Mouse (Mus musculus) stomach, postnatal 0 days (tissue): ENCODE measurements at regions not wholly inside any gene's neighbourhood (a gene's known extent, or its start where the extent isn't known, plus 50 kb on each side); places are given as distances from the start of the nearest gene placed in this dataset.

Source experiments
- ATAC-seq: fragments of 200-750 bp; cut with Nextera tagmentation; 2 replicates; pipeline ENCODE4 v1.8.0; 2017; ENCODE audit not compliant: low FRiP score, low TSS enrichment
- DNase-seq: peaks from one replicate; pipeline ENCODE4 v3.0.0-alpha.2; 2016; ENCODE audit warnings: low spot score
- H3K27ac ChIP-seq: fragments of 300-500 bp; sonication (generic); replicated peaks from 2 replicates; pipeline ENCODE4 v1.5.1; 2014; ENCODE audit warnings: mild to moderate bottlenecking, control low read depth
- H3K27me3 ChIP-seq: fragments of 300-500 bp; sonication (generic); 2 replicates; pipeline ENCODE4 v1.6.1; 2014; ENCODE audit warnings: low read length; ENCODE audit not compliant: control insufficient read depth, insufficient read depth
- H3K36me3 ChIP-seq: fragments of 300-500 bp; sonication (generic); 2 replicates; pipeline ENCODE4 v1.6.1; 2014; ENCODE audit warnings: low read length, mixed read lengths; ENCODE audit not compliant: control insufficient read depth, insufficient read depth
- H3K4me1 ChIP-seq: fragments of 300-500 bp; sonication (generic); replicated peaks from 2 replicates; pipeline ENCODE4 v1.6.1; 2014; ENCODE audit warnings: antibody characterized with exemption; ENCODE audit not compliant: control insufficient read depth, insufficient read depth
- H3K4me2 ChIP-seq: fragments of 300-500 bp; sonication (generic); replicated peaks from 2 replicates; pipeline ENCODE4 v1.6.1; 2014; ENCODE audit warnings: low read depth, mild to moderate bottlenecking, control low read depth, moderate library complexity
- H3K4me3 ChIP-seq: fragments of 300-500 bp; sonication (generic); 2 replicates; pipeline ENCODE4 v1.5.1; 2014; ENCODE audit warnings: low read depth, low read length, control low read depth
- H3K9ac ChIP-seq: fragments of 300-500 bp; sonication (generic); 2 replicates; pipeline ENCODE4 v1.6.1; 2014; ENCODE audit warnings: mild to moderate bottlenecking, low read length, control low read depth, mixed read lengths
- H3K9me3 ChIP-seq: fragments of 300-500 bp; sonication (generic); 2 replicates; pipeline ENCODE4 v1.6.1; 2016; ENCODE audit warnings: low read length; ENCODE audit not compliant: control insufficient read depth
- CTCF ChIP-seq: IDR thresholded peaks from 2 replicates; pipeline ENCODE4 v1.5.1; 2016; ENCODE audit warnings: antibody characterized with exemption, low read depth, mild to moderate bottlenecking, moderate library complexity
- EP300 ChIP-seq: optimal IDR thresholded peaks from 2 replicates; pipeline ENCODE3; 2016; ENCODE audit warnings: antibody characterized with exemption
- WGBS: fragments of 180-500 bp; shearing (Covaris S2); extraction: QIAGEN DNeasy Blood & Tissue Kit; methylation state at CpG from one replicate; pipeline ENCODE4 v1.1.7; 2014; 5-methylcytosine and 5-hydroxymethylcytosine counted together

DNA sequence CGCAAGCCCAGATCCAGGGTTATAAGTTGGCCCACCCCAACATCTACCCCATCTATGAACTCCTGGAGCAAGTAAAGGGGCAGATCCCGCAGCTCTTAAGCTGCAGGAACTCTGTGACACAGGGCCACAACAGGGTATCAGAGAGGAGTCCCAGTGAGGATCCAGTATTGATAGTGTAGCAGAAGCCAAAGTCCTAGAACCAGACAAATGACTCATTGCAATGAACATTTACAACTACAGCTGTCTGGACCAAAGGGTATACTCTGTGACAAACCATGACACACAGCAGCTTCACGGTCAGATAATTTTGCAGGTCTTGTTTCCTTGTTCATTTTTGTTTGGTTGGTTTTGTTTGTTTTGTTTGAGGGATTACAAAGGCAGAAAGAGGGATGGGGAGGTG is 149.1 kb upstream of the Usp25 start:
- H3K27ac ChIP-seq, result no peak overlapping the region
- no peaks in the 10 kb centered on the region for H3K36me3 ChIP-seq
- no peak overlapping the region for H3K9ac ChIP-seq
- TF ChIP-seq EP300 (no peak), CTCF (no peak)
- no peaks in the 10 kb centered on the region for H3K27me3 ChIP-seq
- DNase-seq, result no peak
- H3K4me3 ChIP-seq, result no peak overlapping the region
- H3K9me3 ChIP-seq, result no peaks in the 10 kb centered on the region
- H3K4me1 ChIP-seq, result no peaks in the 10 kb centered on the region
- ATAC-seq, result no peak; the same call in 1 of the 2 replicates
- WGBS, result 80% methylated on average over 3 of the region's 3 CpGs
- no peak overlapping the region for H3K4me2 ChIP-seq

GRCm38 (mm10) chr16:76855797-76856196 is 157.7 kb upstream of the Usp25 start:
- no peak for TF ChIP-seq CTCF
- no peak for TF ChIP-seq EP300

GRCm38 (mm10) chr16:76851396-76851795 is 162.1 kb upstream of the Usp25 start:
- ATAC-seq (no peak), DNase-seq (no peak)
- 63% methylated on average over 3 of the region's 3 CpGs for WGBS
- no peak overlapping the region for H3K4me3 ChIP-seq
- no peaks in the 10 kb centered on the region for H3K4me1 ChIP-seq
- no peak overlapping the region for H3K27ac ChIP-seq
- H3K9me3 ChIP-seq, result no peaks in the 10 kb centered on the region
- no peaks in the 10 kb centered on the region for H3K27me3 ChIP-seq
- no peak overlapping the region for H3K9ac ChIP-seq
- TF ChIP-seq CTCF (no peak), EP300 (no peak)
- H3K4me2 ChIP-seq, result no peak overlapping the region
- no peaks in the 10 kb centered on the region for H3K36me3 ChIP-seq

More at GRCm38 (mm10) chr16:76855797-76856196, 157.7 kb upstream of the Usp25 start:
- H3K27me3 ChIP-seq, result no peaks in the 10 kb centered on the region
- H3K9me3 ChIP-seq, result no peaks in the 10 kb centered on the region
- H3K27ac ChIP-seq, result no peak overlapping the region
- H3K4me3 ChIP-seq, result no peak overlapping the region
- no peak for ATAC-seq
- no peak for DNase-seq
- H3K4me1 ChIP-seq, result no peaks in the 10 kb centered on the region
- no peak overlapping the region for H3K9ac ChIP-seq
- H3K36me3 ChIP-seq, result no peaks in the 10 kb centered on the region
- 85% methylated on average over 2 of the region's 2 CpGs for WGBS
- no peak overlapping the region for H3K4me2 ChIP-seq

GRCm38 (mm10) chr16:76837450-76837849 is 176.1 kb upstream of the Usp25 start:
- 86% methylated on average over 4 of the region's 4 CpGs for WGBS
- no peaks in the 10 kb centered on the region for H3K4me1 ChIP-seq
- no peak for DNase-seq
- TF ChIP-seq CTCF (no peak), EP300 (no peak)
- ATAC-seq, result no peak
- no peaks in the 10 kb centered on the region for H3K27me3 ChIP-seq
- no peak overlapping the region for H3K27ac ChIP-seq
- no peaks in the 10 kb centered on the region for H3K9me3 ChIP-seq
- no peak overlapping the region for H3K9ac ChIP-seq
- no peak overlapping the region for H3K4me2 ChIP-seq
- H3K36me3 ChIP-seq, result no peaks in the 10 kb centered on the region
- no peak overlapping the region for H3K4me3 ChIP-seq

- WGBS, result 29% methylated on average over 3 of the region's 3 CpGs
- H3K27me3 ChIP-seq, result no peaks in the 10 kb centered on the region
- no peak for TF ChIP-seq EP300
- H3K9me3 ChIP-seq, result no peaks in the 10 kb centered on the region
- ATAC-seq (no peak; the same call in 1 of the 2 replicates), DNase-seq (no peak)
- no peaks in the 10 kb centered on the region for H3K36me3 ChIP-seq
- H3K4me3 ChIP-seq, result no peak overlapping the region
- no peak overlapping the region for H3K4me2 ChIP-seq
- no peak overlapping the region for H3K27ac ChIP-seq
- H3K9ac ChIP-seq, result no peak overlapping the region
- H3K4me1 ChIP-seq, result no peaks in the 10 kb centered on the region
Observed at GRCm38 (mm10) chr16:76830371-76830770, 183.1 kb upstream of the Usp25 start.

GRCm38 (mm10) chr16:76827674-76828441 is 185.6 kb upstream of the Usp25 start:
- Histone ChIP-seq H3K4me1 (no peaks in the 10 kb centered on the region), H3K4me2 (no peak overlapping the region), H3K9ac (no peak overlapping the region), H3K4me3 (no peak overlapping the region), H3K27me3 (no peaks in the 10 kb centered on the region), H3K36me3 (no peaks in the 10 kb centered on the region), H3K9me3 (no peaks in the 10 kb centered on the region), H3K27ac (no peak overlapping the region)
- ATAC-seq (no peak), DNase-seq (no peak)
- WGBS, result 84% methylated on average over 7 of the region's 7 CpGs
- no peak for TF ChIP-seq EP300
- TF ChIP-seq CTCF, result no peak
